20 mouse cellular contexts compared by ENCODE assay signal in the genomic region with DNA sequence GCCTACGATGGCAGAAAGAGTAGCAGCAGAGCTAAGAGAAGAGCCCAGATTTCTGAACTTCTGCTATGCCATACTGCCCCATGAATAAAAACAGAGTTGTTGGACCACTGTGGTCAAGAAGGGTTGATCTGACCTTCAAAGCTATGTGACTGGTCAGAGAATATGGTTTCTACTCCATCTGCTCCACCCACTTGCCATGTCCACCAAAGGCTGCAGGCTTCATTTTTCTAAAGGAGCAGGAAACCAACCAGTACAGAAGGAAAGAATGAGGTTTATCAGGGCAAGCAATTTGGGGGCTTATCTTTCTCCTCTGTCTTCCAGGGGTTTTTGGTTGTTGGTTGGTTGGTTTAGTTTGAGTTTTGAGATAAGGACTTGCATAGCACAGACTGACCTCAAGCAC. TPM values are rescaled to one million over a fixed set of nuclear protein-coding genes. Genes with fewer than 3 reads are reported as not detected.
DNase-seq lines count a peak whose midpoint lies in the region; TF ChIP-seq lines count a peak whose summit lies in the region.
"Had no signal": no experiment of that assay in that cellular context is flagged by ENCODE, and none has a peak within 500 bp of the region (broad histone marks: within the 10 kb centered on the region; RNA-seq: fewer than 3 reads in every experiment).

No protein-coding gene starts in this region.

- H3K79me2 ChIP-seq in heart, adult 2 months (replicated peaks; ENCODE audit: control insufficient read depth, insufficient read depth, low read length): peaks cover 2% of the 10 kb centered on the region; the same call in 1 of the 2 replicates

- TF ChIP-seq POLR2A in heart, adult 2 months (IDR thresholded peaks at IDR 0.05; ENCODE audit: insufficient read depth, low read depth, low read length): no peak

- no peak for TF ChIP-seq CTCF in gastrocnemius, adult 2 months (IDR thresholded peaks at IDR 0.05)
- no peak for TF ChIP-seq CTCF in heart, adult 2 months (IDR thresholded peaks at IDR 0.05)
- no peak for TF ChIP-seq CTCF in layer of hippocampus, adult 2 months (conservative IDR thresholded peaks at IDR 0.05)

- TF ChIP-seq EP300 in heart, adult 2 months (IDR thresholded peaks at IDR 0.05; ENCODE audit: insufficient read depth, low read depth, low read length): no peak

- no peak overlapping the region for H3K9ac ChIP-seq in heart, adult 2 months (ENCODE audit: low read depth, low read length)
- H3K9ac ChIP-seq: embryonic facial prominence, embryonic 12.5 days; forebrain, embryonic 13.5 days; forebrain, embryonic 15.5 days had no signal

- H3K4me3 ChIP-seq in gastrocnemius, adult 2 months: no peak overlapping the region
- no peak overlapping the region for H3K4me3 ChIP-seq in heart, adult 2 months
- no peak overlapping the region for H3K4me3 ChIP-seq in layer of hippocampus, adult 2 months
- H3K4me3 ChIP-seq: embryonic facial prominence, embryonic 10.5 days; embryonic facial prominence, embryonic 12.5 days; forebrain, embryonic 13.5 days; forebrain, embryonic 15.5 days had no signal

- H3K27me3 ChIP-seq in heart, adult 2 months (ENCODE audit: control insufficient read depth, insufficient read depth, low read length): no peaks in the 10 kb centered on the region
- H3K27me3 ChIP-seq: embryonic facial prominence, embryonic 12.5 days; forebrain, embryonic 13.5 days; forebrain, embryonic 15.5 days had no signal

- peak overlapping the region; percentile 89 for H3K27ac ChIP-seq in gastrocnemius, adult 2 months
- H3K27ac ChIP-seq in heart, adult 2 months: peak overlapping the region; percentile 70
- H3K27ac ChIP-seq in layer of hippocampus, adult 2 months: 0 out of 2 replicates have a peak overlapping the region, but pooled peaks have one; percentile 14
- H3K27ac ChIP-seq: embryonic facial prominence, embryonic 10.5 days; embryonic facial prominence, embryonic 12.5 days; forebrain, embryonic 13.5 days; forebrain, embryonic 15.5 days had no signal

- DNase-seq in gastrocnemius, adult 2 months: no peak
- no peak for DNase-seq in gastrocnemius, postnatal 4 days (ENCODE audit: low spot score in 2 of 2)
- DNase-seq in heart, adult 2 months: no peak
- no peak for DNase-seq in heart, postnatal 36 days
- DNase-seq in layer of hippocampus, adult 2 months (ENCODE audit: low spot score in 2 of 2): no peak
- no peak for DNase-seq in layer of hippocampus, postnatal 25 days (ENCODE audit: extremely low spot score in 1 of 2, low spot score in 1 of 2)
- peak; percentile 91 for DNase-seq in 416B (ENCODE audit: low read depth)
- no peak for DNase-seq in kidney, postnatal 36 days
- DNase-seq: adrenal gland, postnatal 25 days; cerebellum, adult 11-12 months; cerebellum, adult 2 months; cerebellum, adult 9-10 months; cerebellum, postnatal 10 days; cerebellum, postnatal 25 days had no signal

- peaks cover 6% of the 10 kb centered on the region for H3K36me3 ChIP-seq in heart, adult 2 months (ENCODE audit: control insufficient read depth, insufficient read depth, low read length)

- H3K4me1 ChIP-seq in heart, adult 2 months (ENCODE audit: control insufficient read depth, insufficient read depth, low read length): peaks cover 17% of the 10 kb centered on the region

- 69% methylated on average over 1 of the region's 1 CpGs for WGBS in heart, adult 2 months

- intact Hi-C loops in gastrocnemius, adult 2 months (cut with DNase I): no loop called here
- intact Hi-C loops in heart, adult 2 months (cut with DNase I): loop anchor here (2.0 kb wide), 2 partner anchors 13 to 21 kb away; a partner anchor contains a TSS
- intact Hi-C loops in heart, postnatal 36 days (cut with DNase I): no loop called here

RNA-seq across cellular contexts. Expression of a gene that starts 3.5 kb away (rescaled TPM):
- 10 to 100 TPM; 18.0 to 20.7 TPM for total RNA-seq in gastrocnemius, adult 2 months (2021)
- total RNA-seq in gastrocnemius, postnatal 4 days (2021): 10 to 100 TPM; 53.7 to 60.9 TPM
- 10 to 100 TPM; 68.6 to 77.2 TPM for total RNA-seq in heart, adult 2 months (2021)
- polyA plus RNA-seq in heart, adult 2 months (2012; rRNA removed): 118 and 171 TPM in 2 replicates
- total RNA-seq in heart, postnatal 36 days (2021): 10 to 100 TPM; 43.7 to 50.9 TPM
- total RNA-seq in layer of hippocampus, adult 2 months (2021): 10 to 100 TPM; 40.0 to 40.6 TPM
- 10 to 100 TPM; 29.9 to 41.8 TPM for total RNA-seq in layer of hippocampus, postnatal 25 days (2021)
- total RNA-seq: MEL had no signal
- polyA plus RNA-seq: C2C12 had no signal

RNA-seq across cellular contexts. Expression of a gene that starts 14.2 kb away (rescaled TPM):
- 100 to 1,000 TPM; 254 to 341 TPM for total RNA-seq in gastrocnemius, adult 2 months (2021)
- total RNA-seq in gastrocnemius, postnatal 4 days (2021): 100 to 1,000 TPM; 255 to 257 TPM
- 100 to 1,000 TPM; 483 to 533 TPM for total RNA-seq in heart, adult 2 months (2021)
- polyA plus RNA-seq in heart, adult 2 months (2012; rRNA removed): 305 and 346 TPM in 2 replicates
- total RNA-seq in heart, postnatal 36 days (2021): 100 to 1,000 TPM; 475 to 537 TPM
- total RNA-seq in layer of hippocampus, adult 2 months (2021): 100 to 1,000 TPM; 206 to 221 TPM
- 100 to 1,000 TPM; 231 to 241 TPM for total RNA-seq in layer of hippocampus, postnatal 25 days (2021)

RNA-seq across cellular contexts. Expression of a gene that starts 37.1 kb away (rescaled TPM):
- total RNA-seq in gastrocnemius, adult 2 months (2021): under 1 TPM in 1 of 2 experiments, not detected in 1; 0.11 TPM
- total RNA-seq in gastrocnemius, postnatal 4 days (2021): under 1 TPM; 0.44 to 0.56 TPM
- total RNA-seq in heart, adult 2 months (2021): under 1 TPM; 0.13 to 0.39 TPM
- polyA plus RNA-seq in heart, adult 2 months (2012; rRNA removed): 0.23 and 0.61 TPM in 2 replicates
- total RNA-seq in heart, postnatal 36 days (2021): not detected
- 1 to 10 TPM; 4.7 to 5.3 TPM for total RNA-seq in layer of hippocampus, adult 2 months (2021)
- total RNA-seq in layer of hippocampus, postnatal 25 days (2021): 1 to 10 TPM; 3.9 to 4.1 TPM
- polyA plus RNA-seq: C2C12 had no signal

RNA-seq across cellular contexts. Expression of a gene that starts 42.6 kb away (rescaled TPM):
- total RNA-seq in gastrocnemius, adult 2 months (2021): 1 to 10 TPM; 3.1 to 4.7 TPM
- total RNA-seq in gastrocnemius, postnatal 4 days (2021): 1 to 10 TPM; 7.9 to 8.1 TPM
- 1 to 10 TPM; 4.3 to 5.2 TPM for total RNA-seq in heart, adult 2 months (2021)
- polyA plus RNA-seq in heart, adult 2 months (2012; rRNA removed): 7.3 and 9.9 TPM in 2 replicates
- 1 to 10 TPM; 4.2 to 4.7 TPM for total RNA-seq in heart, postnatal 36 days (2021)
- total RNA-seq in layer of hippocampus, adult 2 months (2021): 10 to 100 TPM; 10.1 to 10.2 TPM
- 10 to 100 TPM; 10.7 to 11.1 TPM for total RNA-seq in layer of hippocampus, postnatal 25 days (2021)

Comparison
In these comparisons a context has a peak if more than half of its experiments do, and no peak if none do; other contexts are left out.
1. H3K27ac ChIP-seq: peak in every context shown above with its lines; median percentile 89 in gastrocnemius, adult 2 months; 70 in heart, adult 2 months; 14 in layer of hippocampus, adult 2 months.